Mouse (Mus musculus): ENCODE measurements at regions not wholly inside any gene's neighbourhood (a gene's known extent, or its start where the extent isn't known, plus 50 kb on each side); places are given as distances from the start of the nearest gene placed in this dataset.

DNA sequence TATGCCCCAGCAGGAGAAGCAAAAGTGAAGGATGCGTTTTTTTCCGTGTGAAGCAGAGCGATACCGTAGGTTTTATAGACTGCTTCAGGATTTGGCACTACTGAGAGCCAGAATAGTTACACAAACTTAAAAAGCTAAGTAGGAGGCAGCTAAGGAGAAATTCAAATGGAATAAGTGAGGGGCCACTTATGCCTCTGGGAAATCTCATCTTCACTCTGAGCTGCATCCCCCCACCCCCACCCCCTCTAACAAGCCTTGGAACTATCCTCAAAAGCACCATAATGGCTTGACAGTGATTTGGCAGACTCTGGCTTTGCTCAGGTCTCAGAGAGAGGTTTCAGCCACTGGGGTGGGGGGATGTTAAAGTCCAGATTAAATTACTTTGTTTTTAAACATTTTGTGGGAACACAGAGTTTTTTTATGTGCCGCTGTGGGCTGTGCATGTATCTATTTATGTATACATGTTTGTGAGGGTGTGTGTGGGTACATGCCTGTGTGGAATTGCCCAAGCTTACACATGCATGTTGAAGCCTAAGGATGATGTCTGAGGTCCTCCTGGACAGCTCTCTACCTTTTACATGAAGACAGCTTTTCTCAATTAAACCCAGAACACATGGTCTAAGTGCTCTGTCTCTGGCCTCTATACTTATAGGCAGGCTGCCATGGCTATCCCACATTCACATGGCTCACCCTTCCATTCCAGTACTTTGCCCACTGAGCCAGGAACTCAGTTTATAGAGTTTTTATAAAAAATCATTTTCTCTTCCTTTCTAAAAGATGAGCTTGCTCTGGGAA is 396.6 kb downstream of the Epm2a start:
- Histone ChIP-seq H3K9ac (ENCODE audit: control insufficient read depth, low read depth, low read length, poor library complexity, severe bottlenecking) (no peak overlapping the region), H3K9me3 (replicated peaks; ENCODE audit: insufficient read depth, low read length) (no peaks in the 10 kb centered on the region), H3K4me1 (ENCODE audit: control insufficient read depth in 1 of 2, insufficient read depth in 2 of 2, low read length in 2 of 2) (no peaks in the 10 kb centered on the region), H3K27ac (ENCODE audit: control insufficient read depth, low read depth, low read length) (no peak overlapping the region), H3K4me3 (ENCODE audit: control insufficient read depth in 1 of 2, insufficient read depth in 1 of 2, low read depth in 2 of 2, low read length in 2 of 2) (no peak overlapping the region), H3K36me3 (ENCODE audit: control insufficient read depth in 1 of 2, insufficient read depth in 2 of 2, low read length in 2 of 2) (no peaks in the 10 kb centered on the region), H3K27me3 (ENCODE audit: control insufficient read depth in 1 of 2, insufficient read depth in 2 of 2, low read length in 2 of 2) (no peaks in the 10 kb centered on the region), H3K79me2 (ENCODE audit: control insufficient read depth, insufficient read depth, low read length, poor library complexity) (no peaks in the 10 kb centered on the region)
- no peak for TF ChIP-seq SIN3A (IDR thresholded peaks at IDR 0.05; ENCODE audit: low read length)
- TF ChIP-seq MYB (IDR thresholded peaks at IDR 0.05; ENCODE audit: low read depth, low read length), result no peak
- TF ChIP-seq EP300 (IDR thresholded peaks at IDR 0.05; ENCODE audit: low read depth in 1 of 2, low read length in 2 of 2), result no peak
- no peak for TF ChIP-seq NELFE (IDR thresholded peaks at IDR 0.05; ENCODE audit: low read depth, low read length)
- TF ChIP-seq MXI1 (IDR thresholded peaks at IDR 0.05; ENCODE audit: low read depth, low read length), result no peak
- no peak for TF ChIP-seq KAT2A (conservative IDR thresholded peaks at IDR 0.05; ENCODE audit: low read depth, low read length)
- TF ChIP-seq TBP (IDR thresholded peaks at IDR 0.05; ENCODE audit: low read depth, low read length), result no peak
- no peak for TF ChIP-seq RCOR1 (IDR thresholded peaks at IDR 0.05; ENCODE audit: low read depth, low read length)
- no peak for TF ChIP-seq GATA1 (IDR thresholded peaks at IDR 0.05; ENCODE audit: low read depth, low read length)
- no peak for TF ChIP-seq CHD2 (IDR thresholded peaks at IDR 0.05; ENCODE audit: low read length)
- no peak for TF ChIP-seq E2F4 (IDR thresholded peaks at IDR 0.05; ENCODE audit: borderline replicate concordance, low read depth, low read length)
- no peak for TF ChIP-seq MAX (IDR thresholded peaks at IDR 0.05; ENCODE audit: low read length)
- DNase-seq (ENCODE audit: low read depth, low spot score), result no peak

- H3K9ac ChIP-seq (ENCODE audit: control insufficient read depth, low read depth, low read length, poor library complexity, severe bottlenecking), result no peak overlapping the region
- H3K9me3 ChIP-seq (replicated peaks; ENCODE audit: insufficient read depth, low read length), result no peaks in the 10 kb centered on the region
- DNase-seq (ENCODE audit: low read depth, low spot score), result no peak
- no peaks in the 10 kb centered on the region for H3K36me3 ChIP-seq (ENCODE audit: control insufficient read depth in 1 of 2, insufficient read depth in 2 of 2, low read length in 2 of 2)
- H3K4me1 ChIP-seq (ENCODE audit: control insufficient read depth in 1 of 2, insufficient read depth in 2 of 2, low read length in 2 of 2), result no peaks in the 10 kb centered on the region
- H3K27ac ChIP-seq (ENCODE audit: control insufficient read depth, low read depth, low read length), result no peak overlapping the region
- no peaks in the 10 kb centered on the region for H3K27me3 ChIP-seq (ENCODE audit: control insufficient read depth in 1 of 2, insufficient read depth in 2 of 2, low read length in 2 of 2)
- H3K79me2 ChIP-seq (ENCODE audit: control insufficient read depth, insufficient read depth, low read length, poor library complexity), result no peaks in the 10 kb centered on the region
- no peak overlapping the region for H3K4me3 ChIP-seq (ENCODE audit: control insufficient read depth in 1 of 2, insufficient read depth in 1 of 2, low read depth in 2 of 2, low read length in 2 of 2)
- TF ChIP-seq CHD1 (IDR thresholded peaks at IDR 0.05; ENCODE audit: low read depth, low read length) (no peak), ZC3H11A (IDR thresholded peaks at IDR 0.05; ENCODE audit: low read depth, low read length) (no peak), POLR2A (IDR thresholded peaks at IDR 0.05; ENCODE audit: control insufficient read depth in 1 of 2, insufficient read depth in 1 of 2, low read depth in 1 of 2, low read length in 2 of 2, poor library complexity in 1 of 2) (no peak), SMC3 (IDR thresholded peaks at IDR 0.05; ENCODE audit: low read depth, low read length) (no peak), MAX (IDR thresholded peaks at IDR 0.05; ENCODE audit: low read length) (no peak), USF1 (IDR thresholded peaks at IDR 0.05; ENCODE audit: low read depth, low read length) (no peak), NELFE (IDR thresholded peaks at IDR 0.05; ENCODE audit: low read depth, low read length) (no peak), ETS1 (IDR thresholded peaks at IDR 0.05; ENCODE audit: low read depth, low read length) (no peak), JUND (IDR thresholded peaks at IDR 0.05; ENCODE audit: low read depth, low read length) (no peak), ELF1 (IDR thresholded peaks at IDR 0.05; ENCODE audit: low read depth, low read length) (no peak), POLR2AphosphoS2 (IDR thresholded peaks at IDR 0.05; ENCODE audit: low read length) (no peak), ZMIZ1 (IDR thresholded peaks at IDR 0.05; ENCODE audit: low read depth, low read length) (no peak), TCF12 (IDR thresholded peaks at IDR 0.05; ENCODE audit: low read depth, low read length) (no peak), ZKSCAN1 (IDR thresholded peaks at IDR 0.05; ENCODE audit: low read depth, low read length) (no peak), POLR2AphosphoS5 (IDR thresholded peaks at IDR 0.05; ENCODE audit: borderline replicate concordance, low read depth, low read length) (no peak)
These were observed 402.4 kb downstream of the Epm2a start for GRCm38 (mm10) chr10:11745587-11745986.

Measured in MEL (cell line).